Mouse (Mus musculus): Measurements from ENCODE around the gene Tmx2.

- TF ChIP-seq CTCF (IDR thresholded peaks at IDR 0.05 in 2 of 3, conservative IDR thresholded peaks at IDR 0.05 in 1 of 3; ENCODE audit: control insufficient read depth in 1 of 3, insufficient read depth in 1 of 3, low read depth in 2 of 3, low read length in 3 of 3, poor library complexity in 1 of 3, severe bottlenecking in 1 of 3) (no peak), POLR2A (IDR thresholded peaks at IDR 0.05; ENCODE audit: control insufficient read depth in 1 of 2, insufficient read depth in 1 of 2, low read depth in 1 of 2, low read length in 2 of 2, poor library complexity in 1 of 2) (no peak), CHD1 (IDR thresholded peaks at IDR 0.05; ENCODE audit: low read depth, low read length) (no peak), EP300 (IDR thresholded peaks at IDR 0.05; ENCODE audit: low read depth in 1 of 2, low read length in 2 of 2) (peak in 1 of 2 experiments; percentile 24; a peak in 2 of 4 replicates)
Measured at GRCm38 (mm10) chr2:84705295-84705694, 26.4 kb upstream of the Tmx2 start.

Measured in MEL (cell line).